Mouse (Mus musculus) layer of hippocampus, adult 2 months (tissue): Measurements from ENCODE around the gene Gc. TPM values are rescaled to one million over a fixed set of nuclear protein-coding genes. Genes with fewer than 3 reads are reported as not detected.

ENCODE experiments used
- DNase-seq, 2 experiments: peaks; one replicate each; pipeline ENCODE4 v3.0.0; 2022; ENCODE audit warnings: low spot score in 2 of 2
- H3K27ac ChIP-seq: fragments of 200-600 bp; 2 replicates; pipeline ENCODE4 v1.8.1; 2022
- H3K4me3 ChIP-seq: fragments of 200-600 bp; 2 replicates; pipeline ENCODE4 v1.8.1; 2022; ENCODE audit warnings: mild to moderate bottlenecking
- CTCF ChIP-seq: fragments of 200-600 bp; conservative IDR thresholded peaks from 2 replicates; pipeline ENCODE4 v1.8.1; 2022; ENCODE audit warnings: antibody characterized with exemption, mild to moderate bottlenecking, moderate library complexity
- total RNA-seq, 2 experiments: library from RNA; stranded (reverse); gene quantifications; 2 replicates each; pipeline ENCODE4 v1.2.3; 2021

The Gc gene
- total RNA-seq, 2 experiments from 2014 or later: not detected

GRCm38 (mm10) chr5:89411536-89411935 is 46.2 kb downstream of the Gc start:
- peak; percentile 70 for TF ChIP-seq CTCF
- DNase-seq: peak; percentile 10 to 15
- Histone ChIP-seq H3K4me3 (no peak overlapping the region), H3K27ac (no peak overlapping the region)

GRCm38 (mm10) chr5:89407376-89408082 is 50.2 kb downstream of the Gc start:
- no peak for TF ChIP-seq CTCF
- Histone ChIP-seq H3K27ac (no peak overlapping the region), H3K4me3 (no peak overlapping the region)
- no peak for DNase-seq

DNA sequence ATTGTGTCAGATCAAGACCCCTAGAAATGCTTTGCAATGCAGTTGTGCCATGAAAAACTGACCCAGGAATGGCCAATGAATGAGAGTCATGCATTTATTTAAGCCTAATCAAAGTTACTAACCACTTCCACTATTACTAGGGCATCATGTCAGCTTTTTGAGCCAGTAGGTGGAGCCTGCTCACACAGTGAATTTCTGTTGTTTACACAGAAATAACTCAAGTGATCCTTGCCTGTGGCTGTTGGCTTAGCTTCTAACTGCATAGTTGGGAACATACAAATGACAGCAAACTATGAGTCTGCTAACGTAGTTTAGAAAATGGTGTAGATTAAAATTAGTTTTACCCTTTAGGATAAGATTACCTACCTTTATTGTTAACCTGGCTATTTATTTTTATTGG is 52.6 kb downstream of the Gc start:
- H3K27ac ChIP-seq: no peak overlapping the region
- no peak for DNase-seq
- no peak for TF ChIP-seq CTCF
- no peak overlapping the region for H3K4me3 ChIP-seq

- no peak overlapping the region for H3K4me3 ChIP-seq
- TF ChIP-seq CTCF: no peak
- no peak overlapping the region for H3K27ac ChIP-seq
- no peak for DNase-seq
Observed at GRCm38 (mm10) chr5:89390405-89390804, 67.3 kb downstream of the Gc start.

- TF ChIP-seq CTCF: peak; percentile 87
- Histone ChIP-seq H3K4me3 (no peak overlapping the region), H3K27ac (no peak overlapping the region)
- DNase-seq: peak; percentile 13 to 33
Observed at GRCm38 (mm10) chr5:89384204-89384603, 73.5 kb downstream of the Gc start.

DNA sequence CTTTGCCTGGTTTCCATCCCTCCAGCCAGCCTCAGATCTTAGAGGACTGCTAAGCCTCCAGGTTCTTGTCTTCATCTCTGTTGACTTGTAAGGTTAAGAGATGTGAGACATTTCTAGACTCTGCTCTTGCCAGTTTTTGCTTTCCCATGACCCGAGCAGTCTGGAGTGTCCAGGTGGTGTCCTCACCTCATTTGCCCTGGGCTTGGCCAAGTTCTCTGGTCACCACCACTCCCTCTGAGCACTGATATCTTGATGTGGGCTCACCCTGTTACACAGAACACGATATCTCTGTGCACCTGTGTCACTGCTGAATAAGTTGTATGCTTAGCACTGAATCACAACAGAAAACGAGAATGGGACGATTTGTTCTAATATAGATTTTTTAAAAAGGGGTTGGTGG is 76.4 kb downstream of the Gc start:
- no peak for DNase-seq
- TF ChIP-seq CTCF: no peak
- Histone ChIP-seq H3K27ac (no peak overlapping the region), H3K4me3 (no peak overlapping the region)

- TF ChIP-seq CTCF: no peak
- Histone ChIP-seq H3K27ac (no peak overlapping the region), H3K4me3 (no peak overlapping the region)
- DNase-seq: no peak
Observed at GRCm38 (mm10) chr5:89370140-89370539, 87.6 kb downstream of the Gc start.

GRCm38 (mm10) chr5:89368045-89368743 is 89.5 kb downstream of the Gc start:
- Histone ChIP-seq H3K27ac (no peak overlapping the region), H3K4me3 (no peak overlapping the region)
- no peak for DNase-seq
- no peak for TF ChIP-seq CTCF

Other genes with a start within 250 kb of the Gc start
- gene Npffr2, start 69.5 kb upstream of the Gc start, total RNA-seq: not detected